Mouse (Mus musculus) cortical plate, adult 2 months (tissue): ENCODE measurements at regions not wholly inside any gene's neighbourhood (a gene's known extent, or its start where the extent isn't known, plus 50 kb on each side); places are given as distances from the start of the nearest gene placed in this dataset.

Experiments
- CTCF ChIP-seq: fragments of 200-500 bp; IDR thresholded peaks from 2 replicates; pipeline ENCODE4 v1.5.1; 2011; ENCODE audit warnings: mild to moderate bottlenecking, control low read depth, low read length; ENCODE audit not compliant: insufficient read depth; ENCODE audit errors: extremely low read depth
- POLR2A ChIP-seq: fragments of 200-500 bp; IDR thresholded peaks from 2 replicates; pipeline ENCODE4 v1.6.1; 2011; ENCODE audit warnings: mild to moderate bottlenecking, low read length, control low read depth; ENCODE audit not compliant: insufficient read depth; ENCODE audit errors: extremely low read depth

DNA sequence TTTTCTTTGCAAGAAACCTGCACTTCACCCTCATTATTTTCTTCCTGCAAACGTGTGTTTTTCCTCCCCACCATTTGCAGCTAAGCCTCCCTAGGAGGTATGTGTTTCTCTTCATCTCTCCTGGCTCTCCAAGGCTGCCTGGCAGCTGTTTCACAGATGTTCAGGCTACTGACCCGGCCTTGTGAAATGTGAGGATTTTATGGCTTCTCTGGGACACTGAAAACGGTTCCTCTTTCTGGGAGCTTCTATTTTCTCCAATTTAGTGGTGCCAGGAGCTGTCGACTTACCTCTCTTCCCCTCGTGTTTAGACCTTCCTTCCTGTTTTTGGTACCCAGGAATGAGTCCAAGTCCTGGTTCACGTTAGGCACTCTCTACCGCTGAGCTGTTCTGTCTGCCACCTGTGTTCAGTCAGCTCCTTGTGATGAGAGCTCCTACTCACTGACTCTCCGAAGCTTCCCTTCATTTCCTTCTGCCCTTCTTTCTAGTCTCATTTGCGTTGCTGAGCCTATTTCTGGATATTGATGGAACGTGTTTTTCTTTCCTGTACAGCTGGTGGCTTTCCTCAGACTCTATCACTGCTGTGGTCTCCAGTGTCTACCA, 96.4 kb downstream of the Ppp4r2 start:
- TF ChIP-seq POLR2A (no peak), CTCF (no peak)
